Mouse (Mus musculus): ENCODE measurements at regions not wholly inside any gene's neighbourhood (a gene's known extent, or its start where the extent isn't known, plus 50 kb on each side); places are given as distances from the start of the nearest gene placed in this dataset.

DNA sequence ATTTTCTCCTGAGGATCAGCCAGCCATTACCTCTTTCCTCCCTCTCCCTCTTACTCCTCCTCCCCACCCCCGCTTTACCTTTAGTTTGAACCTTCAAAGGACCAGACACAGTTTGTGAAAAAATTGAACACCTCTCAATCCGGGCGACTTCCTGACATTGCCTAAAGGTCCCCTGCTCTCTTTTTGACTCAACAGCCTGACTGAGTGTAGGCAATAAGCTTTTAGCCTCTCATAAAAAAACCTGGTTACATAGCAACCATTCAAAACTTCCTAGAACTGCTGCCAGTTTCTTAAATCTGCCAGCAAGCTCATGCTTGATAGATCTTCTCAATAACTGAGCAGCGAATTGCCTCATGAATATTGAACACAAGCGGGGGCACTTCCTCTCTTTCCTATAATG is 71.7 kb downstream of the Zfp945 start:
- DNase-seq (ENCODE audit: low spot score): no peak

- peak; percentile 13 for DNase-seq (ENCODE audit: low spot score)
Observed at GRCm38 (mm10) chr17:22784481-22784880, 82.5 kb downstream of the Zfp945 start.

GRCm38 (mm10) chr17:22745736-22746135 is 121.2 kb downstream of the Zfp945 start:
- no peak for DNase-seq (ENCODE audit: low spot score)

- DNase-seq (ENCODE audit: low spot score): peak; percentile 76
Observed at GRCm38 (mm10) chr17:22739581-22740178, 127.3 kb downstream of the Zfp945 start.

DNA sequence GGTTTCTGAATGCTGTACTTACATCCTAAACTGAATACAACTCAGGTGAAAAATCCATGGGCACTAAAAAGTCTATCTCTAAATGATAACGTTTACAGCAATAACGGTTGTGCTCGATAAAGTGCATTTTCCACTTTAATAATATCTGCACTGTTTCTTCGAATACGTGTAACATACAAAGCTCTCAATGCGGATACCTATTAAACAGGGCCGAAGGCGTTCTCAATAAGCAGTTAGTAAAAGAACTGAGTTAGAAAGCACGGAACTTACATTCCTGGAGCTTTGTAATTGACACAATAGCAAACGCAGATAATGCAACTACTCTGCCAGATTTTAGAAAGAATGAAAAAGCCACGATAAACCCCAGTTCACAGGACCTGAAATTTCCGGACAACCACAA is 127.8 kb downstream of the Zfp945 start:
- DNase-seq (ENCODE audit: low spot score): no peak

DNA sequence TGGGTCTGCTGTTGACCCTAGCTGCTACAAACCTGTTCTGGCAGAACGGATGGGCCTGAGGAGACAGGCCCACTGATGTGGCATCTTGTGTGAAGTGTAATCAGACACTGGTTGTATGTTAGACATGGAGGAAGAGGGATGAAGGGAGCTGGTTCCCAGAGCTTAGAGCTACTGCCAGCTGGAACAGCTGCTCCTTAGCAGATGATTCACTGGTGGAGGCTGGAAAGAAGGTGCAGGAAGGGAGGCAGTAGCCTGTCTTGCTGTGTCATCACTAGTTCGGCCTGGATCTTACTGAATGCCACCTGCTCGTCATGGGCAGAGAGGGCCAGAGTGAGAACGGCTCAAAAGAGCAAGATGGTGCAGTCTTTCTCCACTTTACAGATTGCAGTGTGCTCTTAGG is 130.6 kb downstream of the Zfp945 start:
- no peak for DNase-seq (ENCODE audit: low spot score)
